Mouse (Mus musculus) heart, postnatal 0 days (tissue): Measurements from ENCODE around the gene Slamf9. TPM values are rescaled to one million over a fixed set of nuclear protein-coding genes. Genes with fewer than 3 reads are reported as not detected.

Experiments used
- ATAC-seq: fragments of 200-750 bp; cut with Nextera tagmentation; 2 replicates; pipeline ENCODE4 v1.8.0; 2017; ENCODE audit warnings: low read depth, moderate number of reproducible peaks, moderate library complexity; ENCODE audit not compliant: insufficient read depth
- DNase-seq: peaks from one replicate; pipeline ENCODE4 v3.0.0-alpha.2; 2016; ENCODE audit warnings: low spot score
- H3K27ac ChIP-seq: fragments of 300-500 bp; sonication (generic); 2 replicates; pipeline ENCODE4 v1.5.1; 2014; ENCODE audit warnings: low read depth, mild to moderate bottlenecking
- H3K27me3 ChIP-seq: fragments of 300-500 bp; sonication (generic); 2 replicates; pipeline ENCODE4 v1.6.1; 2014; ENCODE audit warnings: low read length, mixed read lengths; ENCODE audit not compliant: control insufficient read depth, insufficient read depth
- H3K36me3 ChIP-seq: fragments of 300-500 bp; sonication (generic); replicated peaks from 2 replicates; pipeline ENCODE4 v1.6.1; 2014; ENCODE audit warnings: low read length, mixed read lengths; ENCODE audit not compliant: control insufficient read depth, insufficient read depth
- H3K4me1 ChIP-seq: fragments of 300-500 bp; sonication (generic); 2 replicates; pipeline ENCODE4 v1.6.1; 2014; ENCODE audit warnings: antibody characterized with exemption; ENCODE audit not compliant: control insufficient read depth, insufficient read depth
- H3K4me2 ChIP-seq: fragments of 300-500 bp; sonication (generic); 2 replicates; pipeline ENCODE4 v1.6.1; 2014; ENCODE audit warnings: low read depth, mild to moderate bottlenecking, low read length, moderate library complexity
- H3K4me3 ChIP-seq: fragments of 300-500 bp; sonication (generic); 2 replicates; pipeline ENCODE4 v1.5.1; 2014; ENCODE audit warnings: low read depth, low read length
- H3K9ac ChIP-seq: fragments of 300-500 bp; sonication (generic); replicated peaks from 2 replicates; pipeline ENCODE4 v1.6.1; 2014; ENCODE audit warnings: low read depth, low read length, mixed read lengths
- H3K9me3 ChIP-seq: fragments of 300-500 bp; sonication (generic); replicated peaks from 2 replicates; pipeline ENCODE4 v1.6.1; 2016; ENCODE audit warnings: low read length; ENCODE audit not compliant: control insufficient read depth
- CTCF ChIP-seq: IDR thresholded peaks from 2 replicates; pipeline ENCODE4 v1.5.1; 2016; ENCODE audit warnings: antibody characterized with exemption, control low read depth, low read depth
- EP300 ChIP-seq: IDR thresholded peaks from 2 replicates; pipeline ENCODE4 v1.6.1; 2016; ENCODE audit warnings: antibody characterized with exemption, low read depth
- WGBS: fragments of 180-500 bp; shearing (Covaris S2); extraction: QIAGEN DNeasy Blood & Tissue Kit; methylation state at CpG from one replicate; pipeline ENCODE4 v1.1.7; 2014; 5-methylcytosine and 5-hydroxymethylcytosine counted together
- polyA plus RNA-seq: library from polyadenylated mRNA; unstranded; fragments of >200 nt; fragmentation: Nextera tagmentation; extraction: Ambion mirVana; gene quantifications from 2 replicates; pipeline ENCODE4 v1.2.1, GENCODE M21; 2015
- total RNA-seq: library from RNA; depleted of rRNA; stranded (reverse); fragments of >200 nt; gene quantifications from 2 replicates; pipeline ENCODE4 v1.2.3, GENCODE M21; 2014; ENCODE audit warnings: low replicate concordance; rRNA removed

Slamf9 gene
- total and polyA plus RNA-seq, 2 experiments from 2014 or later: 1.9 to 2.0 TPM

- DNase-seq: peak; percentile 69
These were observed 51.4 kb downstream of the Slamf9 start for GRCm38 (mm10) chr1:172526380-172527081.

GRCm38 (mm10) chr1:172527431-172527830 lies 52.3 kb downstream of the Slamf9 start:
- DNase-seq (no peak), ATAC-seq (no peak)
- Histone ChIP-seq H3K27ac (peak overlapping the region; percentile 88; the same call in 1 of the 2 replicates), H3K4me3 (no peak overlapping the region), H3K4me1 (peaks cover 3% of the 10 kb centered on the region; the same call in 1 of the 2 replicates), H3K9ac (no peak overlapping the region), H3K4me2 (0 out of 2 replicates have a peak overlapping the region, but pooled peaks have one; percentile 49), H3K9me3 (no peaks in the 10 kb centered on the region), H3K27me3 (peaks cover 24% of the 10 kb centered on the region; the same call in 1 of the 2 replicates), H3K36me3 (no peaks in the 10 kb centered on the region)
- 87% methylated on average over 10 of the region's 10 CpGs for WGBS
- TF ChIP-seq EP300 (no peak), CTCF (no peak)

More at GRCm38 (mm10) chr1:172526380-172527081, 51.4 kb downstream of the Slamf9 start:
- Histone ChIP-seq H3K4me1 (no peaks in the 10 kb centered on the region), H3K4me2 (peak overlapping the region; percentile 49), H3K9me3 (no peaks in the 10 kb centered on the region), H3K9ac (peak overlapping the region; percentile 28; the same call in 1 of the 2 replicates), H3K27me3 (peaks cover 20% of the 10 kb centered on the region; the same call in 1 of the 2 replicates), H3K27ac (peak overlapping the region; percentile 88), H3K4me3 (peak overlapping the region; percentile 25), H3K36me3 (no peaks in the 10 kb centered on the region)
- WGBS: 21% methylated on average over 23 of the region's 23 CpGs
- peak; percentile 46 for ATAC-seq
- peak; percentile 59; the same call in 1 of the 2 replicates for TF ChIP-seq EP300
- no peak for TF ChIP-seq CTCF

Other genes with a start within 250 kb of the Slamf9 start
- not detected in 2 replicates for gene Atp1a4, start 216.9 kb upstream of the Slamf9 start, total RNA-seq
- 0.07 TPM in 2 replicates for gene Atp1a4, start 216.9 kb upstream of the Slamf9 start, polyA plus RNA-seq
- 22.1 and 30.8 TPM in 2 replicates for gene Igsf8, start 213.7 kb upstream of the Slamf9 start, total RNA-seq
- 11.4 and 12.6 TPM in 2 replicates for gene Igsf8, start 213.7 kb upstream of the Slamf9 start, polyA plus RNA-seq
- 130 and 131 TPM in 2 replicates for gene Atp1a2, start 177.3 kb upstream of the Slamf9 start, total RNA-seq
- gene Atp1a2, start 177.3 kb upstream of the Slamf9 start, polyA plus RNA-seq: 27.1 and 29.0 TPM in 2 replicates
- gene Kcnj9, start 146.0 kb upstream of the Slamf9 start, total RNA-seq: not detected in 2 replicates
- gene Kcnj9, start 146.0 kb upstream of the Slamf9 start, polyA plus RNA-seq: not detected in 2 replicates
- gene Kcnj10, start 134.1 kb upstream of the Slamf9 start, total RNA-seq: not detected in 2 replicates
- 0.03 TPM in 1 of 2 replicates, not detected in the other for gene Kcnj10, start 134.1 kb upstream of the Slamf9 start, polyA plus RNA-seq
- 13.8 and 14.8 TPM in 2 replicates for gene Pigm, start 98.8 kb upstream of the Slamf9 start, total RNA-seq
- 2.1 and 2.2 TPM in 2 replicates for gene Pigm, start 98.8 kb upstream of the Slamf9 start, polyA plus RNA-seq
- 3.2 and 15.5 TPM in 2 replicates for gene Igsf9, start 6.4 kb downstream of the Slamf9 start, total RNA-seq
- 0.75 and 0.78 TPM in 2 replicates for gene Igsf9, start 6.4 kb downstream of the Slamf9 start, polyA plus RNA-seq
- gene Tagln2, start 24.7 kb downstream of the Slamf9 start, total RNA-seq: 235 and 276 TPM in 2 replicates
- gene Tagln2, start 24.7 kb downstream of the Slamf9 start, polyA plus RNA-seq: 203 and 209 TPM in 2 replicates
- 3.6 and 6.6 TPM in 2 replicates for gene Cfap45, start 45.4 kb downstream of the Slamf9 start, total RNA-seq
- gene Cfap45, start 45.4 kb downstream of the Slamf9 start, polyA plus RNA-seq: 2.3 and 2.6 TPM in 2 replicates
- gene Vsig8, start 80.6 kb downstream of the Slamf9 start, total RNA-seq: not detected in 2 replicates
- 0.12 and 0.19 TPM in 2 replicates for gene Vsig8, start 80.6 kb downstream of the Slamf9 start, polyA plus RNA-seq
- gene Slamf8, start 115.2 kb downstream of the Slamf9 start, total RNA-seq: 0.46 TPM in 1 of 2 replicates, not detected in the other
- gene Slamf8, start 115.2 kb downstream of the Slamf9 start, polyA plus RNA-seq: not detected in 2 replicates
- gene Fcrl6, start 127.2 kb downstream of the Slamf9 start, total RNA-seq: not detected in 2 replicates
- gene Fcrl6, start 127.2 kb downstream of the Slamf9 start, polyA plus RNA-seq: not detected in 2 replicates
- 2.6 and 7.3 TPM in 2 replicates for gene Dusp23, start 157.6 kb downstream of the Slamf9 start, total RNA-seq
- gene Dusp23, start 157.6 kb downstream of the Slamf9 start, polyA plus RNA-seq: 12.3 and 12.6 TPM in 2 replicates
- gene Crp, start 222.7 kb downstream of the Slamf9 start, total RNA-seq: not detected in 2 replicates
- not detected in 2 replicates for gene Crp, start 222.7 kb downstream of the Slamf9 start, polyA plus RNA-seq